Mouse (Mus musculus) thymus, postnatal 0 days (tissue): ENCODE measurements at regions not wholly inside any gene's neighbourhood (a gene's known extent, or its start where the extent isn't known, plus 50 kb on each side); places are given as distances from the start of the nearest gene placed in this dataset.
A peak's percentile ranks its signal among the peaks of the same experiment; 100 is the strongest.

Experiments
- DNase-seq: peaks from one replicate; pipeline ENCODE4 v3.0.0-alpha.2; 2015; ENCODE audit warnings: low spot score

DNA sequence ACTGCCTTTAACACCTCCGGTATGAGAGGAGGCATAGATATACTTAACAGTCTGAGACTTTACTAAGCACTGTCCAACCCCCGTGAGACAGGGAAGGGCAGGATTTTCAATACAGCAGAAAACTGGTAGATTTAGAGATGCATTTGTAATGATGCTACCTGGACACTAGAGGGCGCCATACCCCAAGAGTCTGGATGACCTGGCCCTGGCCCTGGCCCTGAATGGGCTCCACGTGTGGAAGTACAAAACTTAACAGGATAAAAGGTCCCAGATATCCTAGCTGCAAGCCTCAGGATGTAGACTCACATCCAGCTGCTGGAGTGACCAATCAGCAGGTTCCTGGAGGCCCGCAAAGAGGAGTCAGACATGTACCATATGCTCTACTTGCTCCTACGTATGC, 393.3 kb downstream of the Sox9 start:
- DNase-seq, result peak; percentile 63

DNA sequence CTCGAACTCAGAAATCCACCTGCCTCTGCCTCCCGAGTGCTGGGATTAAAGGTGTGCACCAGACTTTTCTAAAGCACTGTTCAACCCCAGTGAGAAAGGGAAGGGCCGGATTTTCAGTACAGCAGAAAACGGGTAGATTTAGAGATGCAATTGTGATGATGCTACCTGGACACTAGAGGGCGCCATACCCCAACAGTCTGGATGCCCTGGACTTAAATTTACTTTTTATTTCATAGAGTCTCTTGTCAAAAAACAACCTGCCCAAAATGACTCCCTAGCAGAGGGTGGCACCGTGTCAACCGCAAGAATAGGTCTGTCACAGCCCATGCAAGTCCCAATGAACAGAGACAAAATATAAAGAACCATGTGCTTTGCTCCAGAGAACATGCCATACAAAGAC, 394.2 kb downstream of the Sox9 start:
- DNase-seq, result peak; percentile 67

DNA sequence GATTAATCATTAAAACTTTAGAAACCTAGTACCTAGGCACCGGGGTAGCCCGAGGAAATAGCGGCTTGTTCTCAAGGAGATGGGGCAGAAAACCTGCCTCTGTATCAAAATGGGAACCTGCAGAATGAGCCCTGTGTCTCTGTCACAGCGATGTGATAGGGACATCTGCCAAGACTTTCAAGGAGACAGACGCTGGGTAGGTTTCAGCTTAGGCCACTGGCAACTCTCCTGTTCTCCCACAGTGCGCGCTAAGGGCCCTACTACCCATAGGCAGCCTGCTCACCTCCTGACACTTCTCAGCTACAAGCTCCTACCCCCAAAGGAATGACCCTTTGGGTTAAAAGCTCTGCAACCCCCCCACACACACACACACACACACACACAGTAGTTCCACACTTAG, 396.4 kb downstream of the Sox9 start:
- no peak for DNase-seq

DNA sequence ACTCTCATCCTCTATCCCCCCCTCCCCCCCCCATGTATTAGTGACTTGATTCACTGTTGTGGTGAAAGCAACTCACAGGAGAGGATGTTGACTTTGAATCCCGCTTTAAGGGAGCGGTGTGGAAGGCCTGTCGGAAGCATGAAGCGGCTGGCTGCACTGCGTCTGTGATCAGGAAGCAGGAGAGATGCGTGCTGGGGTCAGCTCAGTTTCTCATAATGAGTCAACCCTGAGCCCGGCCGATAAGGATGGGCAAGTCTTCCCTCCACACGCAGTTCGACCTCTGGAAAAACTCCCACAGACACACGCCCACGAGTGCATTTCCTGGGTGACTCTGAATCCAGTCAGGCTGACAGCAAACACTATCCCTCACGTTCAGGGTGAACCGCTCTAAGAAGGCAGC, 398.0 kb downstream of the Sox9 start:
- no peak for DNase-seq

DNA sequence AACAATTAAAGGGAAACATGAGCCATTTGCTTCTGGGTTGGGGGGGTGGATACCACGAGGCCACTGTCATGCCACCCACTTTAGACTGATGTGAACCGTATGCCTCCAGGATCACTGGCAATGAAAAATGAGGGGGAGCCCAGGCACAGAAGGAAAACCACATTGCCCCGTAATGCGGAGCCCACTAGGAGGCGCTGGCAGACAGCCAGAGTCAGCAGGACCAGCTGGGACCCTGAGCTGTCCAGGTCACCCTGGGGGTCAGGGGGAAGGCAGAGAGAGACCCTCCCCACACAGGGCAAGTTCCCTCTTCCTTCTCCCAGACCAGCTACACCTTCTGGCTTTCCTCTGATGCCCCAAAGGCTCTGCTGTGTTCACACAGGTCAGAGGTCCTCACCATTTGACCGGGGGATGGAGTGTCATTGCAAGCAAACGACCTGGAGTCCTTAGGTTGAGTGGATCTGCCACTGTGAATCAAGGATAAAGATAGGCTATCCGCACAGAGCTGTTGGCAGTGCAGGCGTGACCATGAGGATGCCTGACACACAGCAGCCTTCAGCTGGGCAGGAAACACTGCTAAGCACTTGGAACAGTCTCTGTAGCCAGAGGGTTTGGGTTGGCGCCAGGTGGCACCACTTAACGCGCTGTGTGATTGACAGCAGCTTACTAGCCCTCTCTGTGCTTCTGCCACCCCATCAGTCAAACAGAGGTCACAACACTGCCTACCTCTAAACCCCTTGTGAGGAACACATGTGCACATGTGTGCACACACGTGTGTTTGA, 400.2 kb downstream of the Sox9 start:
- DNase-seq, result no peak

DNA sequence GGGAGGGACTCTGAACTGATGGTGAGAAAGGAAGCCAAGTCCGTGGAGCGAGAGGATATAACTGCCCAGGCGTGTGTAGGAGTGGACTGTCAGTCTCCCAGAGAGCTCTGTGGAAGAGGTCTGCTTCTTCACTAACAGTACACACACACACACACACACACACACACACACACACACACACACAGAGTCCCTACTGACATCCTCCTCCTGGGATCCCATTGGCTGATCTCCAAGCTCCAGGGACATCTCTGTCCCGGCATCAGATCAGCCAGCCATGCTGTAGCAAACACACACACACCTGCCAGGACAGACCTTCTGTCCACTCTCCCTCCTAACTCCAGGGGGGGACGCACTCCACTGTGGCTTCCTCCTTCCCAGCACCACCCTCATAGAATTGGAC, 401.5 kb downstream of the Sox9 start:
- DNase-seq, result no peak

DNA sequence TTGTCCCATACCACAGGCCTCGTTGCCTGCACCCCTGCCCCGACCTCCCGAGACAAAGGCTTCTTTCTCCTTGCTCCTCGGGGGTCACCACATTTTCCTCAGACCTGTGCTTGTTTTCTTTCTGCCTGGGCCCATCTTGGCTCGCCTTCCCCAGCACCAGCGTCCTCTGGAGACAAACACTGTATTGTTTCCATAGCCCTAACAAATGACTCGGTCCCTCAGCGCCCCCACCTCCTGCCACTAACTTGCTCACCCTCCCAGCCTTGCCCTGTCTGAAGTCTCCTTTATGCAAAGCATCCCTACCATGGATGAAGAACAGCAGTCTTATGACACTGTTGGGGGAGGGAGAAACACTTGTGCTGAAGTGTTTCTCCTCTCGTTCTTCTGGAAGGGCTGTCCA, 402.1 kb downstream of the Sox9 start:
- DNase-seq, result no peak

DNA sequence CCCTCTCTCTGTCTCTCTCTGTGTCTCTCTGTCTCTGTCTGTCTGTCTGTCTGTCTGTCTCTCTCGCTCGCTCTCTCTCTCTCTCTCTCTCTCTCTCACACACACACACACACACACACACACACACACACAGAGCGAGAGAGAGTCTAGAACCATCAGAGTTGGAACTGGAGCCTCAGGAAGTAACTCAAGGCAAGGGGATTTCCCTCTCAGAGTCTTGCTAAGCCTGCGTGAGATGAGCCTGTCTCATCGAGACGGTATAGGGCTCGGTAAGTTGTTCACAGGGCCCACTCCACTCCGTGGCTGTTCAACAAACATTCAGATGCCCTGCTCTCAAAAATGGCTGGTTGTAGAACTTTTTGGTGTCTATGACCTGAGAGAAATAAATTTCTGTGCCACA, 405.4 kb downstream of the Sox9 start:
- DNase-seq, result no peak

DNA sequence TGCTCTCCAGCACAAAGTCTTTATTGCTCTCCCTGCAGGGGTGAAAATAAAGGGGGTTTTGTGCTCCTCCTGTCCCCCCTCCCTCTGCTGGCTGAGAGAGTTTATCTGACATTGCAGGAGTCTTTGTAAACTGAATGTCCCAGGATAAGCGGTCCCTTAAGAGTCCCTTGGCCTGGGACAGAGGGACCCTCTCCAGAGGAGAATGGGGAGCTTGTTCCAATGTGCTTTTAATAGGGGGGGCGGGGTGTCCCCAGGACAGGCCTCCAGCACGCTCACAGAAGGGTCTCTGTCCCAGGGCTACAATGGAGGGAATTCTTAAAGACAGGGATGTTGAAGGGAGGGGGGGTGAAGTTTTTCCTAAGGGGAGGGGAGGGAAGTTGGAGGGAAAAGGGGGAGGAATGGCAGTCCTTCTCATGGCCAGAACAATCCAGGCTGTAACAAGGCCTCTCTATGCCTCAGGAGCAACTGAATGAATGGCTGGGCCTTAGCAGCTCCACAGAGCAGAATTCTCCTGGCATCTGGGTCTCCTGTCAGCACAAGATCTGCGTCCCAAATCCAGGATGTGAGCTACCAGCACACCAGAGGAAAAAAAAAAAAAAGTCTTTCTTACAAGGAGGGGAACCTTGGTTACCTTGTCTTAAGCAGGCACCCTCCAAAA, 406.4 kb downstream of the Sox9 start:
- DNase-seq, result no peak

DNA sequence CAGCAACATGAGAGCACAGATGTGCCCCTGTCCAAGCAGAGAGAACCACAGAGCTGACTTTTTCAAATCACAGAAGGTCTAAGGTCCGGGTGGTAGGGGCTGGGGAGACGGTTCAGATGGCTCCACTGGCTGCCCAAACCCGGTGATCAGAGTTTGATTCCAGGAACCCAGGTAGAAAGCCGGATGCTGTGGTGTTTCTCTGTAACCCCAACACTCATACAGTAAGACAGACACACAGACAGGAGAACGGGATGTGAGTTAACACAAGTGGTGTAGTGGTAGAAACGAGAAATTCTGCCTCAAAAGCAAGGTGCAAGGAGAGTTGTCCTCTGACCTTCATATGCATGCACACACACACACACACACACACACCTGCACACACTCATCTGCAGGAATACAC, 408.0 kb downstream of the Sox9 start:
- no peak for DNase-seq

DNA sequence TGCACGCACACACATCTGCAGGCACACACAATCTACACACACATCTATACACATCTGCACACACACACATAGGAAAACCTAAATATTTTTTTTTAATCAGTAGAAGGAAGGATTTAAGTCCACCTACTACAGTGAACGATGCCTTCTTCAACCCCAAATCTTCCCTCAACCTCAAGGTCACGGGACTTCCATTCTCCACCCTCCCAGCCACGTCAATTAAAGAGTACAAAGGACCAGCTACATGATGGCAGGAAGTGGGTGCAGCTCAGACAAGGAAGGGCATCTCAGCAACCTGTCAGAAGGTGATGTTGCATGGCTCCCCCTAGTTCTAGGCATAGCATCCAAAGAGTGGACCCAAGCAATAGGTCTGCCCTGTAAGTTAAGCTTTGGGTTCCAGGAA, 408.5 kb downstream of the Sox9 start:
- DNase-seq, result peak; percentile 74

DNA sequence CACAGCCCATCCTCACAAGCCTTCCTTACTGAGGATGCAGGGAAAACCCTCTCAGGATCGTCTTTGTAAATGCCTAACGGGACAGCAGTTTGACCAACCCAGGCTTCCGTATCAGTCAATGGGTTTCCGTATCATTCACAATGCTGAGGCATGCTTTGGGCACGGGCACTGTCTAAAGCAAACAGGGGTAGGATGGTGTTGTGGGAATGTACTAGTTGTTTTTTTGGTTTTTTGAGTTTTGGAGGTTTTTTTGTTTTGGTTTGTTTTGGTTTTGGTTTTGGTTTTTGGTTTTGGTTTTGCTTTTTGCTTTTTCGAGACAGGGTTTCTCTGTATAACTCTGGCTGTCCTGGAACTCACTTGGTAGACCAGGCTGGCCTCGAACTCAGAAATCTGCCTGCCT, 409.0 kb downstream of the Sox9 start:
- no peak for DNase-seq

DNA sequence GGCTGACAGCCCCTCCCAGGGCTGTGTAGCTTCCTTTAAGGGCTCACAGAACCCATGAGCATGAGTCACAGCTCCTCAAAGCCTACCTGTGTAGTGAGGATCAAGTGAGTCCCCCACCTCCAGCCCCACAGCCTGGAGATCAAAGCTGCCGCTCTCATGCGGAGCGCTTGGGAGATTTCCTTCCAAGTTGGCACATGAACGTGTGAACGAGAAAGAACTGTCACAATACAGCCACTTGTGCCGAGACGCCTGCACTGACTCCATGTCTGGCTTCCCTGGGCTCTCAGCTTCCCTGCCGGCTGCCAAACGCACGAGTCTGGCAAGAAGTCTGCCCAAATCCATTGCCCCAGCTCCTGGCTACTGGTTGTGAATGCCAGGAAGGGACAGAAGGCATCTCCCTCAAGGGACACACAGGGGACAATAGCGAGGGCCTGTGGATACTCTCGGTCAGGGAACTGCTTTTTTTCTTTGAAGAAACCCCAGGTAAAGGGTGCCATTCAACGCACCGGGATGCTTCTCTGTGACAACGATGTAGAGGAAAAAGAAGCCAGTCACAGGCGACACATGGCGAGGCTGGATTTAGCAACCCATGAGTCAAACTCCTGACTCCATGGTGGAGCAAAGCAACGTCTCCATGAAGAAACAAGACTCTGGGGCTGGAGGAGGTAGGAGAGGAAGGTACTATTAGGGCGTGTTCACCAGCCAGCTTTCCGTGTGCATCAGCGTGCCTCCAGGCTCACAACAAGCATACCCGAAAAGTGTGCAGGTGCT, 410.2 kb downstream of the Sox9 start:
- DNase-seq, result no peak

DNA sequence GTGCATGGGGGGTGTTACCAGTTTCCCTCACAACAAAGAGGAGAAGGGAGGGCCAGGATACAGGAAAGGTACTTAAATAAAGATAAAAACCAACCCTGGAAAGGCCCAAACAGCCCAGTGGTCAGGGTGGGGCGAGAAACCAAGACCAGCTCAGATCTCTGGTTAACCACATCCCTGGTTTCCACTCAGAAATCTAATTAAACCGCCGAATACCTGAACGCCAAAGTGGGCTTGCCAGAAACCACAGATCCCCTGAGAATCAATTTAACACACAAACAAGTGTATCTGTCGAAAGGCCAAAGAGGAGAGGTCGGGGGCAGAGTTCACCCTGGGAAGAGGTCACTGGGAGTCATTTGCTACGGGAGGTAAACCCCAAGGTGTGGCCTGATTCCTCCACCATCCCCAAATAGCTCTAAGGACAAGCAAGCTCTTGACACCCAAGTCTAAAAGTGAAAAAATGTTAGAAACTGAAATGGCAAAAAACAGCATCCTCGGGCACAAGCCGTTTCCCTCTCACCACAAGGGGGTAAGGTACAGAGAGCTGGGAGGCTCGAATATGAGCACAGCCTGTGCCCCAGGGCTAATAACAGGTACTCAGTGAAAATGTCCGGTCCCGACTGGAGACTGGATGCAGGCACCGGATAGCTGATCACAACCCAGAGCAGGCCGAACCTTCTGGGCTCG, 412.3 kb downstream of the Sox9 start:
- DNase-seq, result no peak
